Mouse (Mus musculus) right cerebral cortex, postnatal 25 days (tissue): Measurements from ENCODE around the gene Creb1.
"Not testable (repeated sequence)": the region's sequence is repeated elsewhere in the genome, so short reads cannot be mapped to it uniquely, and the experiment has no call there.

Experiments
- DNase-seq: peaks from one replicate; pipeline ENCODE4 v3.0.0; 2022

Gene Creb1

DNA sequence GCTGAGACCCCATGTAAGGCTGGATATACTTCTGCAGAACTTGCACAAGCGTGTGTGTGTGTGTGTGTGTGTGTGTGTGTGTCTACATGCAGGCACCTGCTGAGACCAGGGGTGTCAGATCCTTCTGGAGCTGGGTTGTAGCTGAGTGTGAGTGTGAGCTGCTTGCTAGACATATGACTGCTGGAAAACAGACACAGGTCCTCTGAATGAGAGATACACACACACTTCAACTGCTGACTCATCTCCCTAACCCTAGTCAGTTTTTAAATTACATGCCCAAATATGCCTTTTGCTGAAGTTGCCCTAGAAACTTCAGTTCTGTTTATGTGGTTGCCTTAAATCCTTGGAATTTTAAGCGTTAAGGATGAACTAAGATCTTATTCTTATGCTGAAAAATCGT, 13.6 kb downstream of the Creb1 start:
- no peak for DNase-seq

DNA sequence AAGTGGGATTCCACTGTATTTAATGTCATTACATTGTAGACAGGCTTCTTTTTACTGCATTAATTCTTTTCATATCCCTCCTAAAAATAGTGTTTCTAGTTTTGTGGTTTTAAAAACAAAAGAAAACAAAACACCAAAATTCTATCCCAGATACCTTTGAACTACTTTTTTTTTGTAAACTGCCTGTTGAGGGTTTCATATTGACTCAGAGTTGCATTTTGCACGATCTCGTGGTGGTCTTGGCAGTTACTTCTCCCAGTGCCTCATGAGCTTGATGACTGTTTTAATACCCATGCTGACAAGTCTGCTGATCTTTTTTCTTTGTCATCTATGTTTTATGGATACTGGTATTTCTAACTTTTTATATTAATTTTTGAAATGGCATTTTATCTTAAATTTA, 16.9 kb downstream of the Creb1 start:
- DNase-seq: no peak

DNA sequence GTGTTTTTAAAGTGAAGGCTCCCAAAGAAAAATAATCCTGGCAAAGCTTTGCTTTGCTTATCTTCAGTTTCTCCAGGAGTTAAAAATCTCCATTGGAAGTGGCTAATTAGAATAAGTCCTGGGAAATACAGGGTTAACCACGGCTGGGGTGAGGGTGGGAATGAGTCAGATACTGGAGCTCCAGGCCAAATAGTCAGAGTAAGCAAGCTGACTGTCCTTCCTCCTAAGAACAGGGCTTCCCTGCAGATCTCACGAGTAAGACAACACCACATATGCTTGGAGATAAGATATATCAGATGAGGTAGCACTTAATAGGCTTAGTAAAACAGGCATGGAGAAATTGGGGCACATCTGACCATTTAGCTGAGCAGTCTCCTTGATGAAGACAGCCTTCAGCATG, 19.5 kb downstream of the Creb1 start:
- DNase-seq: no peak

DNA sequence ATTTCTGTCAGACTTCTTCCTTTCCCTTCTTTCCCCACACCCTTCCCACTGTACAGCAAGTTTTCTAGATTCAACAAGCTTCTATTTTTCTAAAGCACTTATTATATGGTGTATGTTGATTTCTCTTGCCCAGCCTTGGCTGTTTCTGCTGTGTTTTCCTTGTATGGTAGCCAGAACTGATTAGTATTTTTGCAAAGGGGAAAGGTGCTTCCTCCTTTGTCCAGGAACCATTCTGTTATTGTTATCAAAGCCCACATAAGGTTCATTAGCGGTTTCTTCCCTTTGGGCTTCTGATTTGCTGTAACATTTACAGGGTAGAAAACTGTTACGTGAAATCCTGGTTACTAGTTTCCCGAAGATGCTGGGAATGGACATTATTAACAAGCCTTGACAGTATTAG, 27.7 kb downstream of the Creb1 start:
- DNase-seq: no peak

DNA sequence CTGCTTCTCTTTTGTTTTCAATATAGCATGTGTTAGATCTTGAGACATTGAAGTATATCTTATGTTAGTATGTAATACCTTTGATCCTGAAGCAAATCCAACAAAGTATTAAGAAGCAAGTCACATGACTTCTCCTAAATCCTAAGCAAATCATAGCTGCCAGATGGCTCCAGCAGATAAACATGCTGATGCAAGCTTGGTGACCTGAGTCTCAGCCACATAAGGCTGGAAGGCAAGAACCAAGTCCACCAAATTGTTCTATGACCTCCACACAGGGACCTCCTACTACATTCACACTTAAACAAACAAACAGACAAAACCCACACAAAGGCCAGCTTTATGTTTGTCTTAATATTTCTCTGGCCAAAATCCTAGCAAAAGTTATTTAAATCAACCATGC, 35.8 kb downstream of the Creb1 start:
- DNase-seq: no peak

DNA sequence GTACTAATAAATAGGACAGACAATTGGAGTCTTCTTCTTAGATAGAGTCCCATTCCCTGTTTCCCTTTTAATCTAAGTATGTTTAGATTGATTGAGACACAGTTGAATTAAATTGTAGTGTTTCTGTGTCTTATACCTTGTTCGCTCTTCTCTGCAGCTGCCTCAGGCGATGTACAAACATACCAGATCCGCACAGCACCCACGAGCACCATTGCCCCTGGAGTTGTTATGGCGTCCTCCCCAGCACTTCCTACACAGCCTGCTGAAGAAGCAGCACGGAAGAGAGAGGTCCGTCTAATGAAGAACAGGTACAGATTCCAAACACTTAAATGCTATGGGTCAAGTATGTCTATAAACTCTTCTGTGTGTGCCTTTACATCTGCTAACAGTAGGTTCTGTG, 43.6 kb downstream of the Creb1 start:
- no peak for DNase-seq

DNA sequence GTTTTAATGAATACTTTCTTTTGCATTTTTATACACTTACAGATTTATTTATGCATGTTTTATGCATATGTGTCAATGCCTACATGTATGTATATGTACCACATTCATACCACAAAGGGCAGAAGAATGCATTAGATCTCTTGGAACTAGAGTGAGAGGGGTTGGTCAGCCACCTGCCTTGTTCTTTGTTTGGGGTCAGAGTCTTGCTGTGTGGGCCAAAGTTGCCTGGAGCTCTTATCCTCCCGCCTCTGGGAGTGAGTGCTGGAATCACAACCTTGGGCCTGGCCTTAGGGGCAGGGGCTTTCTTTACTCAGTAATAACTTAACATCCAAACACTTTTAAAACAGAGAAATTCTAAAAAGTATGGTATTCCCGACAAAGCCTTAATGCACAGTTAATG, 44.3 kb downstream of the Creb1 start:
- DNase-seq: no peak

DNA sequence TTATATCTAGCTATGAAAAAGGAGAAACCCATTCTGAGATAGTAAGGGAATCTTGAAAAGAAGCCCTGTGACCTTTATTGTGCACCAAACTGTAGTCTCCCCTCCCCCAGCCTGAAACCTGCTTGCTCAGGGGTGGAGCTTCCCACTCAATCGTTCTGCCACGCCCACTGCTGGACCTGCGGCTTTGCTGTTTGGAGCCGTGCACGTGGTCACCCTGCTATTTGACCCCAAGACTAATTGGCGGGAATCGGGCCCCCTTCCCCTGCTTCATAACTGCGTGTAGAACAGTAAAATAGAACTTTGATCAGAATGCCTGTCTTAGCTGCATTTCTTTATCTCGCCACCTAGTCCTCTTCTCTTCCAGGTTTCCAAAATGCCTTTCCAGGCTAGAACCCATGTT, 45.5 kb downstream of the Creb1 start:
- DNase-seq: not testable (repeated sequence)

DNA sequence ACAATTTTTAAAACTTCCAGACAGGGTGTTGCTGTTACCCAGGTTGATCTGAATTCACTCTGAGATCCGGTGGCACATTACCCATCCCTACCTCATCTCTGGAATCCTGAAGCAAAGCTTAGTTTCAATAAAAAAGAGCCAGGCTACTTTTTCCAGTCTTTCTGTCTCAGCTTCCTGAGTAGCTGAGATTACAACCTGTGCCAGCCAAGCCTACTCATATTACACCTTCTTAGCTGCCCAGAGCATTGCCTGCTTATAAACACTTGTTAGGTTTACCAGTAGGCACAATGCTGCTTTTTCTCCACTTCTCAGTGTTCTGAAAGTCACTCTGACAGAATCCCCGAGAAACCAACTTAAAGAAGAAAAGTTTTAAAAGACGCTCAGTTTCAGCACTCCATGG, 46.4 kb downstream of the Creb1 start:
- DNase-seq: no peak

DNA sequence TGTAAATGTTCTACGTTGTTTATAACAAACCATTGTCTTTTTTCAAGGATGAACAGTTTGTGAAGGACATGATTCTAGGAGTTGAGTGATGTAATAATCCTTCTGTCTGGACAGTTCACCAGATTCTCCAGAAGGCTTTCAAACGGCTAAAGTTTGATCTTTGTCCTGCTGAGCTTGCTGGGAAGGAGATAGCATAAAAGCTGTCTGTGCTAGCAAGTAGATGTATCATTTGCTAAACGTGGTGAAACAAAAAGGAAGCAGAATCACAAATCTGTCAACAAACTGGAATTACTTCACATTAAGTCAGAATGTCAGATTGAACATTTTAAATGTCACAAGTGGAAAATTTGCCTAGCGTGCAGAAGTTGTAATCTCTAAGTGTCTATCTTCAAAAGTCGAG, 66.5 kb downstream of the Creb1 start:
- DNase-seq: no peak

DNA sequence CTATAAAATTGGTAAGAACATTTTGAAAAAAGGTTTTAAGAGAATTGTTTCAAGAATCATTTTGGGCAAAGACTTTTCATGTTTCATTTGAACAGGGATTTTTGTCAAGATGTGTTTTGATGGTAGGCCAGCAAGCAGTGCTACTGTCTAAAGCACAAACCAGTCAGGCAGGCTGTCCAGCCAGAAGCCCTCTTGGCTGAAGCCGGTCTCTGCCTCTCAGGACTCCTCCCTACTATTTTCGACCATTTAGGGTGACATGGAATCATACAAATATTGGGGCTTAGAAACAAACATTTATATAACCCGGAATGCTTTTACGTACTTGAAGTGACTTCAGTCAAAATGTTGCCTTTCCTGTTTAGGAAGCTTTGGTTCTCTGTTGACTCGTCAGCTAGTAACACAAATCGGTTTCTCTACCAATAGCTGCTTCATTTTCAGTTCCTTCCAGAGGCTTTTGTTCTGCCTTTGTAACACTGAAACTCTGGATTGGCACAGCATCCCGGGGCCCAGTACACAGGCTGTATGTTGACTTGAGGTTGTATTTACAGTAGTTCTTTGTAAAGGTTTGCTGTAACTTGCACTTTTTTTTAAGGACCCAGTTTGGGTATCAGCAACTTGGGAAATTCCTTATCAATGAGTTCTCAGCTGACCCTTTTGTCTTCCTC, 68.1 kb downstream of the Creb1 start:
- DNase-seq: no peak

DNA sequence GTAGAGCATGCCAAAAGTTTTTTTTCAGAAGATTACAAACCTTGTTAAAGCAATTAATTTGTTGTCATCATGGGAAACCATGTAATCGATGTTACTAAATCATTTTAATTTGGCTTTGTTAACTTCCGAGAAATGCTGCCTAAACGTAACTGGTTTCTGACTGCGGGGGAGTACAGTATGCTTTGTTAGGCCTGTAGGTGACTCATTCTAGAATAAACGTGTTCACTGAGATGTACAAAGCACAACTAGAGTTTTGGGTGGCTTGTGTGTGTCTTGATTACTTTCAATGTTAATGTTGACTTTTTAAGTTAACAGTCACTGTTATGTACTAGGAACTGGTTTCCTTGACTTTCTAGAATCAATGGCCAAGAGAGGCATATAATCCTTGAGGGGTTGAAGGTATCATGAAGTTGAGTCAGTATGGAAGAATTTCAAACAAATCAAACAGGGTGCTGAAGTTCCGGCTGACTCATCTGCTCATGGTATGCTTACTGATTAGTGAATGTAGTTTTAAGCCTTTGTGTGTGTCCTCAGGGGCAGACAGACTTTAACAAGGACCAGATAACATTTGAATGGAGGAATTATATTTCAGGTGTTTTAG, 68.9 kb downstream of the Creb1 start:
- DNase-seq: no peak

DNA sequence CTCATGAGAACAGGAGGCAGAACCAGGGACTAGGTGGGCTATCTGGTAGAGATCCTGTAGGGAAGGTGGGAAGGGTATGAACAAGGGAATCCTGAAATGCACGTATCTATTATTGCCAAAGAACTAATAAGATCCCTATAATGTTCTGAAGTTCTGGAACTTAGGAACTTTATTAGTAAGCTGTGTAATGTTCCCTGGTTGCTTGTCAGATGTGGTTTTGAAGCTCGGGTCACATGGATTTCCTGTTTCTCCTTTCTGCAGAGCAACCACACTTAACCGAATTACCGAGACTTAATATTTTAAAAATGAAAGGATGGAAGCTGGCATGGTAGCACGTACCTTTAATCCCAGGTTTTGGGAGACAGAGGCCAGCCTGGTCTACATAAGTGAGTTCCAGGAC, 70.9 kb downstream of the Creb1 start:
- no peak for DNase-seq

DNA sequence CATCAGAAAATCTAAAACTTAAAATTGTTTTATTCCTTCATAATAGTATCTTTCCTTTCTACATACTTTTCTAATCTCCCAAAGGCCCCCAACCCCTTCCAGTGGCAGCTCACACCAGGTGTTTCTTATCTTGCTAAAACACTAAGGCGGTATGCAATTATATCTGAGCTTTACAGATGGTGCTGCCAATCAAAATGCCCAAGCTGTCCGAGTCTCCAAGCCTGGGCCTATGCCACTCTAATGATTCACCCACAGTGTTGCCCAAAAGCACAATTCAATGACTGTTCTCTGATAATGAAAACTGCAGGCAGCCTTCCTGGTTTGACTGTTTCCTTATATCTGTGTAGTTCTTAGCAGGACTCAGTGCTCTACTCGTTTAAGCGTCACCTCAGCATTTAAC, 76.7 kb downstream of the Creb1 start:
- no peak for DNase-seq

DNA sequence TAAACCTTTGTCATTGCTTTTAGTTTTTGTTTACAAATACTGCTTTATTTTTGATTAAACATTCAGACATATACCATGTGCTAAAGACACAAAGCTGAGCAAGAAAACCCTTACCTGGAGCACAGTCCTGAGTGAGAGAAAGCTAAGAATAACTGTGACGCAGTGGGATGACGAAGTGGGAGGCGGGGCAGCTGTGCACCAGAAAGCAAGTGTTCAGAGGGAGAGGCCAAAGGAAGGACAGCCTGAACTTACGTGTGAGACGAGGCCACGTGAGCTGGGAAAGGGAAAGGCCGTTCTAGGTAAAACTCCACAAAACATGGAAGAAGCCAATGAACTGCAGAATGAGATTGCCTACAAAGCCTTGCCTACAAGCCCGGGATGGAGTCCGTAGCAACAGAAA, 77.5 kb downstream of the Creb1 start:
- no peak for DNase-seq

DNA sequence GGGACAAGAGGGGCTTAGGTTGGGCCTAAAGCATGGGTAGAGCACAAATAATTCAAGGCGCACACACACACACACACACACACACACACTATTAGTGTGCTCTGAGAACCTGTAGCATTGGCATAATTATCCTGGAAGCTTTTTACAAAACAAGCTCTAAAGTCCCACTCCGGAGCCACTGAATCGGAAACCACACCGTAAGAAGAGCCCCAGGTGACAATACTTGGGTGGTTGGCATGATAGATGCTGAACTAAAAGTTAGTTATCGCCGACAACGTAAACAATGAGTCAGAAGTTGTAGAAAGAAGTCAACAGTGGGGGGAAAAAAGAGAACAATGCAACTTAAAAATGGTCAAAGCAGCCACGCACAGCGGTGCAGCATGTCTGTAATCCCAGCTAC, 81.9 kb downstream of the Creb1 start:
- DNase-seq: no peak

DNA sequence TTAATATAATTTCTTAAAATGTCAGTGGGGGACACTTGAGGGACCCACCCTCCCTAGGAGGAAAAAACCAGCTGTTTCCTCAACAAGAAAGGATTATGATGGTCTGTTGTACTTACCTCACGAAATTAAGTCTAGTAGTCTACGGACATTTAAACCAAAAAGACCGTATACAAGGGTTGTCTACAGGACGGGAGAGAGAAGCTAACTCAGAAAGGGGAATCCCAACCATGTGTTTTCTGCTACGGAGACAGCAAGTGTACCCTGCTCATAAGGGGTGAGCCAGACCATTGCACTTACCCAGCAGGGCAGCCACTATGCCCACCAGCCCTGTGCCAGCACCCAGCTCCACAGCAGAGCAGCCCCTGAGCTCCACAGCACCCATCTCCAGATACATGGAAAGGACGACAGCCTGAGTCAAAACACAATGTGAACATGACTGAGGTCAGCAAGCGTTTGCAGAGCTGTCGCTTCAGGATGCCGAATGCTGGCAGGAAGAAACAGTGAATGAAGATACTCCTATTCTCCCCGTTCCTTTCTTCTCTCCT, 82.4 kb downstream of the Creb1 start:
- DNase-seq: no peak

DNA sequence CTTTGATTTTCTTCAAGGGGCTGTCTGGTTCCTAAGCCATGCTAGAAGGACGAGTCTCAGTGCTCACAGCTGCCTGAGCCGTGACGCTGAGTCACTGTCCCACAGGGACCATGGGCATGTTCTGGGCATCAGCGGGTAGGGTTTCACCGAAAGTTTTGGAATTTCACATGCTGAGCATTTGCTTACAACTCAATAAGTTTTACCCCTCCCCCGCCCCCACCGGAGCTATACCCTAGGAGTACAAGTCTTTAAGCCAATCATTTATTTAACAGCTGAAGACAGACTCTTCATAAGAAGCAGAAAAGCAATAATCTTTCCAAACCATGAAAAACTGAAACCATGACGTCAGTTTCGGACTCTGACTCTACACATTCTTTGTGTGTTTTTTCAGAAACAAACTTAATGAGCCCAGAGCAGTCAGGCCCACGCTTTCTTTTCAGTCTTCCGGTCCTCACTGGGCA, 83.1 kb downstream of the Creb1 start:
- no peak for DNase-seq

DNA sequence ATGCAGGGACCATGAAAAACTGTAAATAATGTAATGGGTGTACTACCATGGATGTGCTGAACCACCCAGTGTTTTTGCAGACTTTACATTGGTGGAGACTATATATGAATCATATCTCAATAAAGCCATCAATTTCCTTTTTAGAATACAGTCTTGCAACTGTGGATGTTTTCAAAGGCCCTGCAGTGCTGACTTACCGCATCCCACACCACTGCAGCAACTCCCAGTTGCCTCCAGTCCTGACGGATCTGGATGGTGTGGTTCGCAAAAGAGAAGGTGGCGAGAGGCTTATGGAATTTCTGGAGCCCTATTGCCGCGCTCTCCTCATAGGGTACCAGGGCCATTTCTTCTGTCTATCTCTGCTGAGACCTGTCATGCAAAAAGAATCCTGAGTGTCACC, 83.6 kb downstream of the Creb1 start:
- no peak for DNase-seq

DNA sequence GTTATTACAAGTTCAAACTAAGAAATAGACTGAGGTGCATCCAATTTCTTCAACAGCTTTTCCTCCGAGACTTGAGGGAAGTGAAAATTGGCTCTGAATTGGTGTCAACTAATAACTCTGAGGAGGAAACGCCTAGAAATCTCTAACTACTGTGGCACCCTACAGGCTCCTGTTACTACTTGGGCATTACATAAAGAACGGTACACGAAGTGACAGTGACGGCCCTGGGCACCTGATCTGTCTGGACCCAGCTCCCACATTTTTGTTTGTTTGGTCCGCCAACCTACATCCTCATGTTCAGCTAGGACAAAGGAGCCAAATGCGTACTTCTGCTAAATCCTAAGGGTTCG, 84.1 kb downstream of the Creb1 start:
- no peak for DNase-seq

DNA sequence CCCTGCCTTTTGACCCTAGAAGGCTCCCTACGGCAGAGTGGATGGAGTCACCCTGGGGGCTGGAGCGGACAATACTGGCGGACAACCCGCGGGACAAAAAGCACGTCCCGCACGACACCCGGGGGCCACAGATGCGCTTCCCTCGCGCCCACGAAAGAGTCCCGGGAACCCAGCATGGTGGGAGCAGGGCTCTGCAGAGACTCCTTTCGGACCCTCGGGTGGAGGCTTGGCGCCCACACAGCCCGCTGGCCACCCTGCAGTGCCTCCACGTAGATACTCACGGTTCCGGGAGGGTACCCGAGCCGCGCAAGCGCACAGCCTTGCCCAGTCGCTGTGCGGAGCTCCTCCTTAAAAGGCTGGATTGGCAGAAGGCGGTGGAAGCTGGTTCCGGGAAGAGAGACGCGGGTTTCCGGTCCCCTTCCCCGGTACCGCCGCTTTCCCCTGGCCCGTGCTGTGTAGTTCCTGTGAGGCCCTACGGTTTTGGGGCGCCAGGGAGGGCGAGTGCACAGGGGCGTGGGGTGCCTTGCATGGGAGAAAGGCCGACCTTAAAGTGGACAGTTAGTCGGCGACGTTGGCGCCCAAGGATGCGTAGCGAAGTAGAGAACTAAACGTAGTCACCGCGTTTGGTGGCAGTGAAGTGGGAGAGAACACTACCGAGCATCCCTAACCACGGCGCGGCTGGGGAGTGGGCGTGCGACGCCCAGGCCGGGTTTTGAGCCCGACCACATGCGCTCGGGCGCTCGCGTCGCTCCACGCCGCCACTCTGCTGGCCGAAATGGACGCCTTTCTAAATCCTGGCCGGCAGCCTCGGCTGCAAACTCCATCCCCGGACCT, 84.7 kb downstream of the Creb1 start, which contains the start of gene Mettl21a:
TSS of gene Mettl21a (minus strand) at position 362 of the 834 bp plus-strand sequence.
- DNase-seq: peak; percentile 93

DNA sequence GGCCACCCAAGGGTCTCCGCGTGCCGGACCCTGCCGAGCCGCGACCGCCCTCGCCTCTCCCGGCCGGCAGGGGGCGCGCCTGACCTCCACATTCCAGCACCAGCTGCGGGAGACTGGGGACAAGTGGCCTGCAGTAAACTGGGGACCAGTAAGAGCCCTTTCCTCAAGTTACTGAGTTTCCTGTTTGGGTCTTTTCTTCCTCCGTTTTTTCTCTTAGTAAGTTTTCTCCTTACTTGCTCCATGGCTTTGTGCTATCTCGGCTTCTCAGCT, 85.2 kb downstream of the Creb1 start:
- DNase-seq: peak; percentile 87

DNA sequence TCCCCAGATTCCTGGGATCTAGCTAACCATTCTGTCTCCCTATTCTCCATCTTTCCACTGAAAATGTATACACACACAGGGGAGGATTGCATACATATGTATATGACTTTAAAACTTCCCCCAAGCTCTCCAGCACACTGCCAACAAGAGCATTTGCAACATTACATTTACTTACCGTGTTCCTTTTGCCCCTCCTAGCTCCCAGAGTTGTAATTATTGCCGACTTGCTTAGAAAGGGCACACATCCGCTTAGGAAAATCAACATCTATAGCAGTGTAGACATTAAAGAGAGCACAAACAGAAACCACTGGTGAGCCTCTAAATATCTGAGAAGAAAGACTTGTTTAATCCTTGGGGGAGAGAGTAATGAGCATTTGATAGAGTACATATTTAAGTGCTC, 85.8 kb downstream of the Creb1 start:
- no peak for DNase-seq

DNA sequence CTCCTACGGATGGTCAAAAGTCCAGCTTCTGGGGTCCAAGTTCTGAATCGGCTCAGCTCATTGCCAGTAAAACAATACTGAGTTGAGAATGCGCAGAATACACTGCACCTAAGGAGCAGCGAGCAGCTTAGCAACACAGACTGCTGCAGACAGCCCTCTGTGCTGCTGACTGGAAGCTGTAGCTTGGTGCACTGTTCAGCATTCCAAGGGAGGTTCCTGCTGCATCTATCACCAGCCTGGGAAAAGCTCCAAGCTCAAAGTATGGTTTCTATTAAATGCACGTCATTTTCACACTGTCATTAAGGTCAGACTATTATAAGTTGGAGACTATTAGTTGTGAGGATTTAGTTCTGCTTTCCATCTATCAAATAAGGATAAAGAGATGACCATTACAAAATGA, 88.7 kb downstream of the Creb1 start:
- no peak for DNase-seq
